Mouse (Mus musculus): ENCODE measurements around the gene Lrrc52. TPM values are rescaled to one million over a fixed set of nuclear protein-coding genes. Genes with fewer than 3 reads are reported as not detected.

Lrrc52 gene
- polyA plus RNA-seq, 1 experiment from 2014 or later: not detected

Other genes with a start within 250 kb of the Lrrc52 start
- 86.3 and 90.8 TPM in 2 replicates for gene Uck2, start 181.5 kb downstream of the Lrrc52 start, polyA plus RNA-seq (2014; fragmentation: Nextera tagmentation; extraction: Ambion mirVana)
- gene Tmco1, start 158.4 kb downstream of the Lrrc52 start, polyA plus RNA-seq (2014; fragmentation: Nextera tagmentation; extraction: Ambion mirVana): 87.1 and 90.2 TPM in 2 replicates
- 53.2 and 54.2 TPM in 2 replicates for gene Aldh9a1, start 116.8 kb downstream of the Lrrc52 start, polyA plus RNA-seq (2014; fragmentation: Nextera tagmentation; extraction: Ambion mirVana)
- gene Mgst3, start 72.9 kb downstream of the Lrrc52 start, polyA plus RNA-seq (2014; fragmentation: Nextera tagmentation; extraction: Ambion mirVana): 144 and 153 TPM in 2 replicates
- 2.3 and 2.5 TPM in 2 replicates for gene Rxrg, start 131.6 kb upstream of the Lrrc52 start, polyA plus RNA-seq (2014; fragmentation: Nextera tagmentation; extraction: Ambion mirVana)
- 0.10 TPM in 1 of 2 replicates, not detected in the other for gene Lmx1a, start 222.5 kb upstream of the Lrrc52 start, polyA plus RNA-seq (2014; fragmentation: Nextera tagmentation; extraction: Ambion mirVana)